Mouse (Mus musculus) right cerebral cortex, adult 2 months (tissue): ENCODE data around the gene Gm21750.
"Not testable (repeated sequence)": the region's sequence is repeated elsewhere in the genome, so short reads cannot be mapped to it uniquely, and the experiment has no call there.

Source experiments
- DNase-seq, 2 experiments: peaks; one replicate each; pipeline ENCODE4 v3.0.0; 2021 to 2022; ENCODE audit warnings: low spot score in 2 of 2

Gm21750 gene

GRCm38 (mm10) chr14:73660925-73661324 lies at the start of gene Gm21750:
TSS of gene Gm21750 (plus strand) at chr14:73661225.
- not testable (repeated sequence) for DNase-seq

DNA sequence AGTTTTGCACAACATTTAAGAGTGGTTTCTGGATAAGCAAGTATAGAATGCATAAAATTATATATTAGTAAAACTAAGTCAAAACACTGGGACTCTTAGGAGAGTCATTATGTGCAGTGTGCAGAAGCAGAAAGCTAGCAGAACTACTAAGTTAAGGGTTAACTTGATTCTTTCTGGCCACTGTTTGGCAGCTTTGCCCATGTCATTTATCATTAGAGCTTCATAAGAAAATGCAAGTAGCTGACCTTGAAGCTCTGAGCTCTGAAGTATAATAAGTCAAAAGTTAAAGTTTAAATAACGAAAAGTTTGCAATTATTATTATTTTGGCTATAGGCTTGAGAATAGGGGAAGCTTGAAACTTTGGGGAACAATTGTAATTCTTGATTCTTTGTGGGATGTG lies 46.1 kb upstream of the Gm21750 start:
- DNase-seq: not testable (repeated sequence)

GRCm38 (mm10) chr14:73620880-73621279 lies 40.1 kb upstream of the Gm21750 start:
- peak; percentile 25 to 29 for DNase-seq

GRCm38 (mm10) chr14:73622988-73623387 lies 38.0 kb upstream of the Gm21750 start:
- no peak for DNase-seq

DNA sequence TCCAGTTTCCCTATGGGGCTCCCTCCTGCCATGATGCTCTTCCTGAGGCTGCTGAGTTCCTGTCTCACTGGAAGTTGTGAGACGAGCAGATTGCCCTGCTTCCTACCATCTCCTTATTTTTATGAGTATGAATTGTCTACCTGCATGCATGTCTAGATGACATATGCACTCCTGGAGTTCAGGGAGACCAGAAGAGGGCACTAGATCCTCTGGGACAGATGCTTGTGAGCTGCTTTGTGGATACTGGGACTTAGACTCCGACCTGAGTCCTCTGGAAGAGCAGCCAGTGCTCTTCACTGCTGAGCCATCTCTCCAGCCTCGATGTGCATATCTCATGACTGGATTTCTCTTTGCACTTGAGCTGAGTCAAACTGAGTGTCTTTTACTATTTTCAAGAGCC lies 35.6 kb upstream of the Gm21750 start:
- no peak for DNase-seq

- DNase-seq: no peak
Observed at GRCm38 (mm10) chr14:73631511-73631910, 29.5 kb upstream of the Gm21750 start.

DNA sequence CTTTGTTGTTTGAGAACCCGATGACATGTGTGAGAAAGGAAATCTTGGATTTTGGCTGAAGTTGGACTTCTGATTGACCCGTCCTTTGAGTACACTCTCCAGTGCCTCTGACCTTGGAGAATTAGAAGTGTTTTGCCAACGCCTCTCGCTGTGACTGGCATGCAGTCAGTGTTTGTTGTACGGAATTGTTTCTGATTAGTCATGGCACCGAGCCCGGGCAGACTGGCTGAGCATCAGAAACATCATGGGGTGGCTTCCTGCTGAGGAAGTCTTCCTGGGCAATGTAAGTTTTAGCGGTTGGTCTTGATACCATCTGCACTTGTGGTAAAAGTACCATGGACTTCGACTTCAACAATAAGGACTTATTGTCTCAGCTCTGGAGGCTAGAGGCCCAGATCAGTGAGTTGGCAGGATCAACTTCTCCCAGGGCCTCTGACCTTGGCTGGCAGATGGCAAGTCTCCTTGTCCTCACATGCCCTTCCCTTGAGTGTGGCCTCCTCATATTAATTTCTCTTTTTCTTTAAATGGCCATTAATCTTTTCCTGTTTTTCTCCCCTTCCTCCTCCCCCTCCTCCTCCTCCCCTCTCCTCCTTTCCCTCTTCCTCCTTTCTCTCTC lies 28.3 kb upstream of the Gm21750 start:
- peak in 1 of 2 experiments; percentile 26 for DNase-seq

DNA sequence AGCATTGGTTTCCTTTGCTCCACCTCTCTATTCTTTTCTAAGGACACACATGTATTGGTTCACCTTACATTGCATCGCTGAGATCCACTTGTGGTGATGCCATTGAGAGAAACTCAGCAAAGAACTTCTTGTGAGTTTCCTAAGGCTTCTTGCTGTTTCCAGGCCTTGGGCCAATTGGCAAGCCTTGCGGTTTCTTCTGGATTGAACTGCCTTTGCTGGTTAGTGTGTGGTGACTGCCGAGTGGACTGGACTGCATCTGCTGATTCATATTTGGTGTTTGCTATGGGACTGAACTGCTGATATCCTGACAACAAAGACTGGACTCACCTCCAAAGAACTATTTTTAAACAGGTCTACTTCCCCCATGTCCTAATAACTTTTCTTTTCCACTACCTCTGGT lies 26.7 kb upstream of the Gm21750 start:
- no peak for DNase-seq

DNA sequence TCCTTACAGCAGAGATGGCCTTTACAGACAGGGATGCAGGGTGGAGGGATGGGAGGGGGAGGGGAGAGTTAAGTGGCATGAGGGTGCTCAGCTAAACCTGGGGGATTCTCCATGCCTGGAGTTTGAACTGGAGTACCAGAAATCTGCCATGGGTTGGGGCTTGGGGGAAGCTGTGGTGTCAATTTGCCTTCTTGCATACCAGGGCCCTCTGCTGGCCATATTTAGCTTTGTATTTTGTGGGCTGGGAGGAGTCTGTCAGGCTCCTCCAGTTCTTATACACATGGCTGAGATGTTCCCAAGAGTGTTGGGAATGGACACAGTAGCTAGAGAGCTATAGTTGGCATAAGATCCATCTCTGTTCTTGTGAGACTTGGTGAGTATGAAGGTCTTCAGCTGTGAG lies 23.6 kb upstream of the Gm21750 start:
- no peak for DNase-seq

- DNase-seq: no peak
Observed at GRCm38 (mm10) chr14:73650179-73650578, 10.8 kb upstream of the Gm21750 start.

GRCm38 (mm10) chr14:73670091-73670490 lies 9.1 kb downstream of the Gm21750 start:
- peak in 1 of 2 experiments; percentile 16 for DNase-seq

DNA sequence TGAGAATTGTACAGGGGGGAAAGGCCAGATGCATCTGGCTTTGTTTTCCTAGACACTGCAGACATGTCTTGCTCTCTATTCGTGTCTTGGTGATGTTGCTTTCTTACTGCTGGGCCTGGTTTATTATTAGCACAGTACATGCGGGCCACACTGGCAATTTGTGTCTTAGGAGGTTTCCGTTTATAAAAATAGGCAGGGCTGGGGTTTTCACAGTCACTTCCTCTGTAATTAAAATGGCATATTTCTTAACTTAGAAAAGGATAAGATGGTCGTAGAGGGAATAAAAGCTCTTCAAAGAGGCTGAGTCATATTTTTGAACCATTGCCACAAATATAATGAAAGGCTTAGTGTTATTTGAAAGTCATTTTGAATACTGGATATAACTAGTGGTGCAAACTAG lies 26.7 kb downstream of the Gm21750 start:
- peak; percentile 32 to 37 for DNase-seq

DNA sequence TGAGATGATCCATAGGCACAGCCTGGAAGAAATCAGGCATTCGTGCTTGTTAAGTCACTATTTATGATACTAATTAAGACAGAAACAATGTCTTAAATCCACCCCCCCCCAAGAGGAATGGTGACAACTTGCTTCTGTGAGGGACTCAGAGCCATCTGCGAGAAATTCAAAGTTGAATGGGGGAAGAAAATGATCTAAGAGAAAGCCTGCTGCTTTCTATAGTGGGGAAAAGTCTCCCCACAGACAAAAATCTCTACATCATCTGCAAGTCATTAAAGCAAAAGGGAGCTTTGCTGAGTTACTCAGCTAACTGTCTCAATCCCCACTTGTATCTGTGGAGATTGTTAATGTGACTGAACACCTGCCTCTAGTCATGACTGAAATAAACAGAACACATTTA lies 27.4 kb downstream of the Gm21750 start:
- no peak for DNase-seq

- peak in 1 of 2 experiments; percentile 26 for DNase-seq
Observed at GRCm38 (mm10) chr14:73700256-73700655, 39.2 kb downstream of the Gm21750 start.

DNA sequence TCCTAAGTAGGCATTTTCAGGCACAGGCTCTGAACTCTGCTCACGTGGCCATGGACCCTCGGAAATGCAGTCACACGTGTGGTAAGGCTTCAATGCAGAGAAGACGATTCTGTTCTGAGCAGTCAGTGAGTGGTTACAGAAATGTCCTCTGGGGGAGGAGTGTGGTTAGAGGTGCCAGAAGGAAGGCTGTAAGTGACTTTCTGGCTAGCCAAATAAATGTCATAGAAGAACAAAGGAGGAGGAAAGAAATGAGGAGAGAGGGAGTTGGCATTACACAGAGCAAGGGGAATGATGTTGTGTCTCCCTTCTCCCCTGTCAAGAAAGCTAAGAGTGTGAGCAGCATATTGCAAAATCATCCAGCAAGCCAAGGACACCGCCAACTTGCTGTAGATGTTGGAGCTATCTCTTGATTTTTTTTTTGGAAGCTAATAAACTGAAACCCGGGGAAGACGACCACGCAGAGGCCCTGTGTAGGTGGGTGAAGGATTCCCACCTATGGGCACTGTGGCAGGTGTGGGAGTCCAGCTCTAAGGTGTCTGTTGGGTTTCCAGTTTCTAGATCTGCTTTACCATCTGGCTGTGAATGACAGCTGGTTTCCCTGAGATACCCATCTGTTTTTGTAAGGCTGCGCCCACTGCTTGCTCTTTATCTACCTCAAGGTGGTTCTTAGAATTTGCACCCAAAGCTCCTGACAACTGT lies 48.5 kb downstream of the Gm21750 start:
- peak; percentile 65 to 72 for DNase-seq
